Mouse (Mus musculus): Measurements from ENCODE around the gene Dnmbp.

Dnmbp gene

DNA sequence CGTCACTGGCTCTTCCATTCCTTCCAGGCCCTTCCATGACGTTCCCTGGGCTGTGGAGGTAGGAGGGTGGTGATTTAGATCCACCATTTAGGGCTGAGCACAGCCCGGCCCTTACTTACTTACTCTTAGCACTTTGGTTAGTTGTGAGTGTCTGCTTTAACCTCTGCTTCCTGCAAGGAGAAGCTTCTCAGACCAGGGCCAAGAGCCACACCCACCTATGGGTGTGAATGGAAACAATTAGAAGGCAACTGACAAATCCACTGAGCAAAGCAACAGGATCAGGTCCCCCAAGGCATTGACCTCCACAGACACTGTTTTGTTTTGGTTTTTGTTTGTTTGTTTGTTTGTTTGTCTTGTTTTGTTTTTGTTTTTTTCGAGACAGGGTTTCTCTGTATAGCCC is 130.7 kb downstream of the Dnmbp start:
- in situ Hi-C loops (cut with MboI, MseI), result no loop called here

- in situ Hi-C loops (cut with MboI, MseI), result no loop called here
Observed at GRCm38 (mm10) chr19:43803866-43804265, 136.1 kb downstream of the Dnmbp start.

GRCm38 (mm10) chr19:43801427-43802051 is 138.5 kb downstream of the Dnmbp start:
- in situ Hi-C loops (cut with MboI, MseI), result no loop called here

DNA sequence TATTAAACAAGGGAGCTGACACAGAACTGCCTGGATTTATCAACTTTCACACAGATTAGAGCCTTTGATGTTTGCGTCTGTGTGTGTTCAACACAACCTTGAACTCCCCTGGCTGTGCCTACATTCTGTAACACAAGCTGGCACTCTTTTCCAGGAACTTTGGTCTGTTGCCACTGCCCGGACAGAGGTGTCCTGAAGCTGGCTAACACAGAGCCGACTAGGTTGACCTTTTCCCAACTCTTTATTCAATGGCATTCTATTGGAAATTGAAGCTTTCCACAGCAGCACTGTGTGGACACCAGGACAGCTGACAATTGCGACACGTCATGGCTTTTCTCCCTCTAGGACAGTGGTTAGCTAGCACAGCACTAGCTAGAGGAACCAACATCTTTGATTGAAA is 142.8 kb downstream of the Dnmbp start:
- in situ Hi-C loops (cut with MboI, MseI), result no loop called here
